Mouse (Mus musculus) erythroblast, embryonic 14.5 days (primary cell): ENCODE data around the gene Phldb3.

ENCODE experiments used
- GATA1 ChIP-seq: IDR thresholded peaks from 2 replicates; pipeline ENCODE4 v1.6.1; 2012; ENCODE audit warnings: low read length, inconsistent platforms, mixed read lengths
- TAL1 ChIP-seq: IDR thresholded peaks from 3 replicates; pipeline ENCODE4 v1.6.1; 2012; ENCODE audit warnings: low read length, inconsistent platforms, mixed read lengths

DNA sequence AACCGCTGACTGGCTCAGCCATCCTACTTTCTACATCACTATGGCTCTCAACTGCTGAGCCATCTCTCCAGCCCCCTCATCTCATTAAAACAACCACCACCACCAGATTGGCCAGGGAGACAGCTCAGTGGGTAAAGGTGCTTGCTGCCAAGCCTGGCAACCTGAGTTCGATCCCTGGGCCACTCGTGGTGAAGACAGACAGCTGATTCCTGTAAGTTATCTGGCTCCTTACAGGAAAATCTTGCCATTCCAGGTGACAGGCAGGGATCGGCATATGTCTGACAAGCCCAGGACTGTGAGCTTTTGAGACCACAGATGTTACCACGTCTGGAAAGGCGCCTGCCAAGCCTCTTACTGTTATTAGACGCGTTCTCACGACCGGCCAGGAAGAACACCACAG, 32.8 kb upstream of the Phldb3 start:
- no peak for TF ChIP-seq GATA1
- no peak for TF ChIP-seq TAL1
